Mouse (Mus musculus) spleen, adult 2 months (tissue): ENCODE data around the gene Usp12.

Experiments
- CTCF ChIP-seq: fragments of 200-500 bp; IDR thresholded peaks from 2 replicates; pipeline ENCODE4 v1.5.1; 2011; ENCODE audit warnings: mild to moderate bottlenecking, inconsistent platforms; ENCODE audit not compliant: insufficient read depth, insufficient read length, insufficient replicate concordance; ENCODE audit errors: extremely low read depth
- POLR2A ChIP-seq: fragments of 200-500 bp; IDR thresholded peaks from 2 replicates; pipeline ENCODE4 v1.6.1; 2011; ENCODE audit warnings: low read depth, low read length, inconsistent platforms

- TF ChIP-seq CTCF (no peak), POLR2A (no peak)
Observed at GRCm38 (mm10) chr5:146765791-146766190, 29.0 kb downstream of the Usp12 start.
